Mouse (Mus musculus) embryo, embryonic 10.5 days (tissue): ENCODE results near the gene Dbn1.
"Not testable (repeated sequence)": the region's sequence is repeated elsewhere in the genome, so short reads cannot be mapped to it uniquely, and the experiment has no call there.

Source experiments
- DNase-seq: peaks from one replicate; pipeline ENCODE4 v3.0.0-alpha.2; 2015; ENCODE audit warnings: low spot score

Gene Dbn1

GRCm38 (mm10) chr13:55450511-55450980 lies 37.4 kb downstream of the Dbn1 start:
- DNase-seq, result no peak

GRCm38 (mm10) chr13:55449679-55450441 lies 38.1 kb downstream of the Dbn1 start:
- no peak for DNase-seq

- no peak for DNase-seq
These were observed 38.7 kb downstream of the Dbn1 start for GRCm38 (mm10) chr13:55449205-55449604.

- no peak for DNase-seq
These were observed 39.8 kb downstream of the Dbn1 start for GRCm38 (mm10) chr13:55448131-55448530.

GRCm38 (mm10) chr13:55447543-55447943 lies 40.4 kb downstream of the Dbn1 start:
- DNase-seq, result no peak

- DNase-seq, result no peak
These were observed 41.3 kb downstream of the Dbn1 start for GRCm38 (mm10) chr13:55446483-55447105.

GRCm38 (mm10) chr13:55445361-55446091 lies 42.4 kb downstream of the Dbn1 start:
- DNase-seq, result peak; percentile 64

- DNase-seq, result peak; percentile 100
These were observed 43.0 kb downstream of the Dbn1 start, which contains the start of gene Grk6 for GRCm38 (mm10) chr13:55444937-55445315. Grk6 (plus strand) TSS chr13:55445072.

- peak; percentile 88 for DNase-seq
These were observed 43.5 kb downstream of the Dbn1 start for GRCm38 (mm10) chr13:55444286-55444936.

GRCm38 (mm10) chr13:55443799-55444285 lies 44.1 kb downstream of the Dbn1 start:
- no peak for DNase-seq

GRCm38 (mm10) chr13:55437111-55437629 lies 50.7 kb downstream of the Dbn1 start:
- DNase-seq, result not testable (repeated sequence)

DNA sequence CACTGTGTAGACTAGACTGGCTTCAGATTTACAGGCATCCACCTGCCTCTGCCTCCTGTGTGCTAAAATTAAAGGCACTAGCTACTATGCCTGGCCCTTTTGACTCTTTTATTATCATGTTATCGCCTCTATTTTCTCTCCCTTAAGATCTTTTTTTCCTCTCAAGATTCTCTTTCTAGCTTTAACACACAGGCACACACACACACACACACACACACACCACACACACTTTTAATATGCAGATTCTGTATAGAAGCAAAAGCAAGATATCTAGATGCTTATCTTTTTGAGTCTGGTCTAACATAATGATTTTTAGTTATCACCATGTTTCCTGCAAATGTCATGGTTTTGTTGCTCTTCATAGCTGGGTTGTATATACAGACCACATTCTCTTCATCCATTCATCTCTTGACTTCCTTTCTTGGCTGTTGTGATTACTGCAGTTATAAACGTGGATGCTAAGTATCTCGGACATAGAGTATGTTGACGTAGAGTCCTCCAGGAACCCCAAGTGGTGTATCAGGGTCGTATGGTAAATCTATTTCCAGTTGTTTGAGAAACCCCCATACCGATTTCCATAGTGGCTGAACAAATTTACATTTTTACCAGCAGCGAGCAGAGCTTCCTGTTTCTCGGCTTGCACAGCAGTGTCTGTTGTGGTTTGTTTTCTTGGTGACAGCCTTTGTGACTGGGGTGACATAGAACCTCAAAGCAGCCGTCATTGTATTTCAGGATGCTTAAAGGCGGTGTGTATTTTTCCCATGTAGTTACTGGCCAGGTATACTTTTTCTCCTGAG lies 55.8 kb downstream of the Dbn1 start:
- DNase-seq, result no peak

DNA sequence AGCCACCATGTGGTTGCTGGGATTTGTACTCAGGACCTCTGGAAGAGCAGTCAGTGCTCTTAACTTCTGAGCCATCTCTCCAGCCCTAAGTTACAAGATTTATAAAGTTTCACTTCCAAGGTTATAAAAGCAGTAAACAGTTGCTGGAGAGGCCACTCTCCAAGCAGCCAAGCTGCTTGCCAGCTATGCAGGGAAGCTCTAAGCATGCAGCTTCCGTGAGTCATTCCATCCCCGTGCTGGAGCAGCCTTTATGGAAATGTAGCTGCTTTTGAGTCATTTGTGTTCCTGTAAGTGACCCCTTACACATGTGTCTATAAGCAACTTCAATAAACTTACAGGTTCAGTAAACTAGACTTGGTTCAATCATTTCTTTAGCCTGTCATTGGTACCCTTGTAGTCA lies 57.3 kb downstream of the Dbn1 start:
- no peak for DNase-seq

- no peak for DNase-seq
These were observed 58.6 kb downstream of the Dbn1 start for GRCm38 (mm10) chr13:55429226-55429888.

GRCm38 (mm10) chr13:55426613-55427012 lies 61.3 kb downstream of the Dbn1 start, which contains the start of gene F12:
F12 (minus strand) TSS chr13:55426793.
- no peak for DNase-seq
